Mouse (Mus musculus) thymus, postnatal 36 days (tissue): ENCODE measurements around the gene Tns1.
"Not testable (repeated sequence)": the region's sequence is repeated elsewhere in the genome, so short reads cannot be mapped to it uniquely, and the experiment has no call there.

Source experiments
- DNase-seq, 2 experiments: peaks; one replicate each; pipeline ENCODE4 v3.0.0; 2022; ENCODE audit warnings: mixed read lengths in 2 of 2

Tns1 gene

GRCm38 (mm10) chr1:73906376-73906775, 217.9 kb downstream of the Tns1 start:
- DNase-seq: no peak

DNA sequence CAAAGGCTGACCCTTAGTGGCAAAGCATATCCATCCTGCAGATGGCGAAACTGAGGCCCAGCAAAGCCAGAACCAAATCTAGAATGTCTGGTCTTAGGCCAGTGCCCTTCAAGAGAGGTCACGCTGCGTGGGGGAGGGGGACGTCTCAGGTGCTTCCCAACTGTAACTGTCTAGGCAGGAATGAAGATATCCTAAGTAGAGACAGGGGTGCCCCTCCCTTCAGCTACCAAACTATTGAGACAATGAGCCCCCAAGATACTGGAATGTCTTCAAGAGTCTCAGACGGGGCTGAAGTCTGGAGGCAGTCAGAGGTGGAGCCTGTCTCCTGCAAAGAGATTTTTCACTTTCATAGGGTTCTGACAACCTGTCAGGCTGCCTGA, 218.4 kb downstream of the Tns1 start:
- DNase-seq: no peak

GRCm38 (mm10) chr1:73905111-73905810, 219.0 kb downstream of the Tns1 start:
- no peak for DNase-seq

- no peak for DNase-seq
Observed at GRCm38 (mm10) chr1:73904641-73905040, 219.6 kb downstream of the Tns1 start.

DNA sequence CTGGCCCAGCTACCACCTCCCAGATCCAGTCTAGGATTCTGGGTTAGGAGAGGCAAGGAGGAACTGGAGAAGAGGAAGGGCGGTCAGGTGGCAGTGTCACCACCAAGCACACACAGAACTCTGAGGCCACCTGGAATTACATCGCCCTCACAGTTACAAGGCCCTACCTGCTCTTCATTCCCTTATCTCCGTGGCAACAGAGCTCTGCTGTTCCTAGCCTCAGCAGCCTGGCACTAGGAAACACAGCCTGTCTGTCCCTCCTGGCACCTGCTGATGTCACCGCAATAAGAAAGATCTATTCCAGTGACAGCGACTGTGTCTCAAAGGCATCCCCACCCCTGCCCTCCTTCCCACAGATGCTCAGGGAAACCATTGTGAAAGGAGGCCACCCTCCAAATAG, 221.2 kb downstream of the Tns1 start:
- no peak for DNase-seq

DNA sequence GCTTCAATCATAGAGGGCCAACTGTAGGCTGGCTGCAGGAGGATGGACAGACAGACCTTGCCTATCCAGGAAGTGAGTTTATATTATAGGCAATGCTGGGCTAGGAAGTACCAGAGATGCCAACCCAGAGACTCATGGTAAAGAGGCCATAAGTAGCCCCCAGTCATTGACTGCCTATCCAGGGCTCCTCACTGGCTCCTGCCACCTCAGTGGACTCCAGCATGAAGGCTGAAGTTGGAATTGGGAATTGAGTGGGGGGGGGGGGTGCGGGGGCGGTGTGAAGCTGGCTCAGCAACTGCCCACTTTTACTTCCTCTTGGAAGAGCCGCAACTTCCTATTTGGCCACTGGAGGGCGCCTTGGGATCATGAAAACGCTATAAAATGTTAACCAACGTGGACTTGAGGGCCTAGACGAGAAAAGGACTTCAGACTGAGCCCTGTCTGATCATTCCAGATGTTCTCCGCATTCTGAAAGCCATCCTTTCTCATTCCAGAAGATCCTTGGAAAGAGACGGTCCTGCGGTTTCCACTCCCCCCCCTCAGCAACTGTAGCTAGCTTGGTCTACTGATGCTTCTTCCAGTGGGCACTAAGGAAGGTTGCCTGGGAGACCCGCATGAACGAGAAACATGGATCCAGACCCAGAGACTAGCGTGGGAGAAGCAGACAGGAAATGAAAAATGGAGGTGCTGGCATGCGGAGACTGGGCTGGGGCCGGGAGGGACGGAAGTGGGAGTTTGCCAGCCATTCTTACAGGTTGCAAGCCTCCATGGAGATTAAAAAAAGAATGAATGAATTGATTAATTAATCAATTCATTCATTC, 221.9 kb downstream of the Tns1 start:
- DNase-seq: peak; percentile 56 to 64

DNA sequence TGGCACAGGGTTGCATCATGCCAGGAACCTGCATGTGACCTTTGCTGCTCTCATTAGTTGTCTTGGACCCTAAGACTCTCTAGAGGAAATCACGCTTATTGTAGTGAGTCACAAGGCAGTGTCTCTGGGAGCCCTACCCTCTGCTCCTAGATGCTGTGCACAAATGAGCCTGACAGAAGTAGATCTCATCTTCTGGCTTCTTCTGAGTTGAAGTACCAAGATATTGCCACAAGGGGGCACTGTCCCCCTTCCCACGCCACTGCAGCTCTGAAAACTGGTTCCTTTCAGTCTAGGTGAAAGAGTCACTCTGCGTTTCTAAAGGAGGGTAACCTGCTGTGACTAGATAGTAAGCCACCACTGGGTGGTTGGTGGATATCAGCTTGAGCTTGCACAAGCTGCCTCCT, 222.8 kb downstream of the Tns1 start:
- DNase-seq: peak; percentile 59 to 66

GRCm38 (mm10) chr1:73895451-73895850, 228.8 kb downstream of the Tns1 start:
- DNase-seq: not testable (repeated sequence)

GRCm38 (mm10) chr1:73880731-73881130, 243.5 kb downstream of the Tns1 start:
- DNase-seq: no peak

GRCm38 (mm10) chr1:73875676-73876218, 248.5 kb downstream of the Tns1 start:
- DNase-seq: no peak

DNA sequence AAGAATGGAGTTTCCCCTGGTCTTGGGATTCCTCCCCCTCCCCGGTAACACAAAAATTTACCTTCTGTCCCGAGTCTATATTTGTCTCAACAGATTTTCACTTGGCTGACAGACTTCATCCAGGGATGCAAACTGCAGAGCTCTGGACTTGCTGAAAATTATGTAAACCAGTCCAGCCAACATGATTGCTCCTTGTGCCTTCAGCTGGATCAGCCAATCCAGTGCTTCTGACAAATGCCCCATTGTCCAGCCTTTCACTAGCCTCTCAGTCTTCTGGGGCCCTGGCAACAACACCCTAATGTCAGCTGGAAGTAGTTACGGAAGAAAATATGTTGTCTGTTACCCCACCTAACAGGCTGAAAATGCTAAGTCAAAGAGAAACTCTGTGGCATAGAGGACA, 259.9 kb downstream of the Tns1 start:
- DNase-seq: no peak

DNA sequence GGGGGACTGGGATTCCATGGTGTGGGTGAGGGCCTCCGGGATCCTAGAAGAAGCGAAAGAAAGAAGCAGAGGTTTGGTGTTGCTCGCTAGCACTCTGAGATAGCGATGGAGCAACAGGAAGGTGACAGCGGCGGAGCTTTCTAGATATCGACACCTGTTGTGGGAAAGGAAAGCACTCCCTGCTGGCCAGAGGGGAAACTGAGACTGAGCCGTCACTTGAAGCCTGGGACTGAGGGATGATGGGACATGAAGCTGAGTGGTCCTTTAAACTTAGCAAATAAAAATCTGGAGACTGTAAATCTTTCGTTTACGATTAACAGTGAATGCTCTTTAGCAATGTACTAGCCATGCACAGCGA, 261.2 kb downstream of the Tns1 start:
- no peak for DNase-seq

GRCm38 (mm10) chr1:73862323-73863073, 261.8 kb downstream of the Tns1 start:
- DNase-seq: peak; percentile 10 to 15

- DNase-seq: no peak
Observed at GRCm38 (mm10) chr1:73860421-73860820, 263.8 kb downstream of the Tns1 start.
